Mouse (Mus musculus): Measurements from ENCODE around the gene Fam217a.
A peak's percentile ranks its signal among the peaks of the same experiment; 100 is the strongest.

- TF ChIP-seq CTCF (IDR thresholded peaks at IDR 0.05; ENCODE audit: borderline replicate concordance, extremely low read depth, insufficient read depth, insufficient read length), result peak; percentile 22; the same call in 1 of the 2 replicates
- no peak for TF ChIP-seq POLR2A (IDR thresholded peaks at IDR 0.05; ENCODE audit: borderline replicate concordance, extremely low read depth, insufficient read depth, insufficient read length, poor library complexity, severe bottlenecking)
Measured at GRCm38 (mm10) chr13:34973149-34973548, 49.0 kb upstream of the Fam217a start.

Measured in brain, embryonic 14.5 days (tissue).